Mouse (Mus musculus) lung, postnatal 0 days (tissue): ENCODE results near the gene Rbfox1. TPM values are rescaled to one million over a fixed set of nuclear protein-coding genes. Genes with fewer than 3 reads are reported as not detected.

Source experiments
- ATAC-seq: fragments of 200-750 bp; cut with Nextera tagmentation; 2 replicates; pipeline ENCODE4 v1.8.0; 2017; ENCODE audit warnings: moderate library complexity
- DNase-seq: peaks from one replicate; pipeline ENCODE4 v3.0.0-alpha.2; 2016; ENCODE audit warnings: low spot score
- H3K27ac ChIP-seq: fragments of 300-500 bp; sonication (generic); 2 replicates; pipeline ENCODE4 v1.5.1; 2014; ENCODE audit warnings: antibody characterized with exemption, mild to moderate bottlenecking, low read length, mixed read lengths
- H3K27me3 ChIP-seq: fragments of 300-500 bp; sonication (generic); replicated peaks from 2 replicates; pipeline ENCODE4 v1.6.1; 2014; ENCODE audit warnings: low read length, mixed read lengths; ENCODE audit not compliant: insufficient read depth
- H3K36me3 ChIP-seq: fragments of 300-500 bp; sonication (generic); 2 replicates; pipeline ENCODE4 v1.6.1; 2014; ENCODE audit warnings: low read length, mixed read lengths; ENCODE audit not compliant: insufficient read depth
- H3K4me1 ChIP-seq: fragments of 300-500 bp; sonication (generic); 2 replicates; pipeline ENCODE4 v1.6.1; 2014; ENCODE audit warnings: antibody characterized with exemption, low read depth, low read length, mixed read lengths; ENCODE audit not compliant: insufficient read depth
- H3K4me2 ChIP-seq: fragments of 300-500 bp; sonication (generic); replicated peaks from 2 replicates; pipeline ENCODE4 v1.6.1; 2014; ENCODE audit warnings: low read depth, mild to moderate bottlenecking, low read length, moderate library complexity, mixed read lengths
- H3K4me3 ChIP-seq: fragments of 300-500 bp; sonication (generic); 2 replicates; pipeline ENCODE4 v1.5.1; 2014; ENCODE audit warnings: low read depth, low read length
- H3K9ac ChIP-seq: fragments of 300-500 bp; sonication (generic); replicated peaks from 2 replicates; pipeline ENCODE4 v1.6.1; 2014; ENCODE audit warnings: low read depth, mild to moderate bottlenecking
- H3K9me3 ChIP-seq: fragments of 300-500 bp; sonication (generic); 2 replicates; pipeline ENCODE4 v1.6.1; 2016; ENCODE audit warnings: low read length, mixed read lengths
- CTCF ChIP-seq: IDR thresholded peaks from 2 replicates; pipeline ENCODE4 v1.5.1; 2016; ENCODE audit warnings: antibody characterized with exemption, mild to moderate bottlenecking
- EP300 ChIP-seq: IDR thresholded peaks from 2 replicates; pipeline ENCODE4 v1.6.1; 2016; ENCODE audit warnings: antibody characterized with exemption, mild to moderate bottlenecking, control low read depth
- WGBS: fragments of 180-500 bp; shearing (Covaris S2); extraction: QIAGEN DNeasy Blood & Tissue Kit; methylation state at CpG from one replicate; pipeline ENCODE4 v1.1.7; 2014; 5-methylcytosine and 5-hydroxymethylcytosine counted together
- polyA plus RNA-seq: library from polyadenylated mRNA; unstranded; fragments of >200 nt; fragmentation: Nextera tagmentation; extraction: Ambion mirVana; gene quantifications from 2 replicates; pipeline ENCODE4 v1.2.1, GENCODE M21; 2015

Gene Rbfox1
- polyA plus RNA-seq, 1 experiment from 2014 or later, result 0.25 TPM

DNA sequence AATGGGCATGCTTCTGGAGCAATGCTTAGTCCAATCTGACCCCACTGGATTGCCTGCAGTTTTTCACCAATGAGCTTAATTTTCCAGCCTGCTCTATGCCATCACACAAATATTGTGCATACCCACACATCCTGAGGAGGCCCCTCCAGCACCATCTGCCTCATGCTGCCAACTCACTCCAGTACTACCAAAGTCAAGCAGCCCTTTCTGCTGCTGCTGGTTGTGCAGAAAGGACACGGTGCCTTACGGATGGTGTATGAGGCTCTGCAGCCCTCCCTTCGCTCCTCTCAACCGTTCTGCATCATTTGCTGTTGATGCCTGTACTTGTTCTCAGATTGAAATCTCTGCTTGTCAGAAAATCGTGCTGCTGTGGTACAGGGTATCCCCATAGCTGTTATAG, 468.0 kb downstream of the Rbfox1 start:
- no peak overlapping the region for H3K27ac ChIP-seq
- H3K36me3 ChIP-seq, result no peaks in the 10 kb centered on the region
- 76% methylated on average over 5 of the region's 5 CpGs for WGBS
- no peak for DNase-seq
- no peak overlapping the region for H3K4me2 ChIP-seq
- no peak overlapping the region for H3K9ac ChIP-seq
- H3K27me3 ChIP-seq, result peaks cover 11% of the 10 kb centered on the region
- no peaks in the 10 kb centered on the region for H3K4me1 ChIP-seq
- TF ChIP-seq CTCF (no peak), EP300 (no peak)
- H3K9me3 ChIP-seq, result no peaks in the 10 kb centered on the region
- H3K4me3 ChIP-seq, result no peak overlapping the region
- ATAC-seq, result no peak

DNA sequence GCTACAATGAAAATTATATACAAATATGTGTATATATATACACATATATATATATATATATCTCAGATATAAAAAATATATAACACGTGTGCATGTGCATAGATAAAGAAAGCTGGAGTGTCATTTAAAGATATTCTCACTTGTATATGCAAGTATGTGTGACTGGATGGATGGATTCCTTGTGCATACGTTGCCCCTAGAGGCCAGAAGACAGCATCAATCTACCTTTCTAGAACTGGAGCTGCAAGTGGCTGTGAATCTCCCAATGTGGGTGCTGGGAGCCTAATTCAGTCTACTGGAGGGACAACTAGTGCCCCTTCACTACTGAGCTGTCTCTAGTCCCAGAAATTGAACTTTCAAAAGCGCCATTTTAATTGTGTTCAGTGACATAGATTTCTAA, 471.8 kb downstream of the Rbfox1 start:
- 57% methylated on average over 3 of the region's 3 CpGs for whole genome bisulfite sequencing
- H3K27me3 ChIP-seq, result no peaks in the 10 kb centered on the region
- H3K4me1 ChIP-seq, result no peaks in the 10 kb centered on the region
- no peak overlapping the region for H3K4me2 ChIP-seq
- ATAC-seq (no peak), DNase-seq (no peak)
- TF ChIP-seq CTCF (no peak), EP300 (no peak)
- H3K36me3 ChIP-seq, result no peaks in the 10 kb centered on the region
- no peaks in the 10 kb centered on the region for H3K9me3 ChIP-seq
- no peak overlapping the region for H3K9ac ChIP-seq
- no peak overlapping the region for H3K27ac ChIP-seq
- no peak overlapping the region for H3K4me3 ChIP-seq

DNA sequence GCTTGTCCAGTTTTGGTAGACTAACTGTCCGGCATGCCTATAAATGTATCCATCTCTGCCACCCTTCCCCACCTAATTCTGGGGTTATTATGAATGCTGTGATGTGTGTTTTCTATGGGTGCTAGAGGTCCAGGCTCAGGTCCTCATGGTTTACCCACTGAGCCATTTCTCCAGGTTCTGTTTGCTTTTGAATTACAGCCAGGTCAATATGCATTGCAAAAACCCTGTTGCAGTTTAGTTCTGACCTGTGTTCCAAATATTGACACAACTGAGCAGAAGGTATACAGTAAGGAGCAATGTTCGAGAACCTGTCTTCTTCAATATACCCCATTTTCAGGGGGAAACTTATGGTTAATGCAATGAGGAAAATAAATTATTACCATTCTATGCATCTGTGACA, 480.6 kb downstream of the Rbfox1 start:
- H3K36me3 ChIP-seq, result no peaks in the 10 kb centered on the region
- ATAC-seq (no peak), DNase-seq (no peak)
- no peak overlapping the region for H3K4me3 ChIP-seq
- TF ChIP-seq EP300 (no peak), CTCF (no peak)
- WGBS, result 71% methylated on average over 2 of the region's 2 CpGs
- no peak overlapping the region for H3K27ac ChIP-seq
- H3K9me3 ChIP-seq, result no peaks in the 10 kb centered on the region
- H3K9ac ChIP-seq, result no peak overlapping the region
- H3K27me3 ChIP-seq, result no peaks in the 10 kb centered on the region
- H3K4me2 ChIP-seq, result no peak overlapping the region
- no peaks in the 10 kb centered on the region for H3K4me1 ChIP-seq

DNA sequence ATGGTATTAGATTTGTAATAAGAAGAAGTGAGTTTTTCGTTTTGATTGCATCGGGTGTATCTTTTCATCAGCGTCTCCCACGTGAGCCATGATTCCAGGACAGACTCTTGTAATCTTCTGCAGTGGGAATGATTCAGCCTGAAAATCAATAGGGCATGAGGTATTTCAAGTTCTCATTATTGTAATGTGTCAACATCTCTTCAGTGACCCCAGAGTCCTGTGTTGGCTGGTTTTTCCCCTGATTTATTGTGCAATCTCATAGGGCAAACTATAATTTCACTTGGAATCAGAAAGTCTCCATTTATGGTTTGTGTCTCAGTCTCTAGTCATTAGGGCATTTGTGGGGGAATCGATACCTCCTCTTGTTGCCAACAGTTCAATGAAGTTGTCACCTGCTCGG, 481.5 kb downstream of the Rbfox1 start:
- Histone ChIP-seq H3K27ac (no peak overlapping the region), H3K36me3 (no peaks in the 10 kb centered on the region), H3K9me3 (no peaks in the 10 kb centered on the region), H3K4me2 (no peak overlapping the region), H3K4me3 (no peak overlapping the region), H3K4me1 (no peaks in the 10 kb centered on the region), H3K9ac (no peak overlapping the region), H3K27me3 (no peaks in the 10 kb centered on the region)
- ATAC-seq, result no peak
- 81% methylated on average over 6 of the region's 6 CpGs for WGBS
- DNase-seq, result no peak
- TF ChIP-seq EP300 (no peak), CTCF (no peak)

DNA sequence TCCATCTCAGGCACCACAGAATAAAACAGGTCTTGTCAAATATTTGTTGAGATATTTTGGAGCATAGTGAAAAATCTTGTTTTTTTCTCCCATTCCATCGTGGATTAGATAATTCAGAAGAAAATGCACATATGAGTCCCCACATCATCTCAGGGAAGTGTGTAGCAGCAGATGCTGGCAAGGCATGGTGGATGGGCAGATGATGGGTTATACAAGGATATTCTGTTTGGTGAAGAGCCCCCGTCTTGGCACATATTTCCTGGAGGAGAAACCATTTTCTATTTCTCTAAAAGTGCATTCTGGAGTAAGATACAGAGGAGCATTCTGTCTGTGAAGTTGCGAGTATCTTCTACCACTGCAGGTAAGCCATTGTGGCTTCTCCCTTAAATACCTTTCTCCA, 495.8 kb downstream of the Rbfox1 start:
- TF ChIP-seq EP300 (no peak), CTCF (no peak)
- Histone ChIP-seq H3K27me3 (no peaks in the 10 kb centered on the region), H3K36me3 (no peaks in the 10 kb centered on the region), H3K4me3 (no peak overlapping the region), H3K4me2 (no peak overlapping the region), H3K9me3 (no peaks in the 10 kb centered on the region), H3K27ac (no peak overlapping the region), H3K9ac (no peak overlapping the region), H3K4me1 (no peaks in the 10 kb centered on the region)
- DNase-seq (no peak), ATAC-seq (no peak)
- 72% methylated on average over 3 of the region's 3 CpGs for WGBS

DNA sequence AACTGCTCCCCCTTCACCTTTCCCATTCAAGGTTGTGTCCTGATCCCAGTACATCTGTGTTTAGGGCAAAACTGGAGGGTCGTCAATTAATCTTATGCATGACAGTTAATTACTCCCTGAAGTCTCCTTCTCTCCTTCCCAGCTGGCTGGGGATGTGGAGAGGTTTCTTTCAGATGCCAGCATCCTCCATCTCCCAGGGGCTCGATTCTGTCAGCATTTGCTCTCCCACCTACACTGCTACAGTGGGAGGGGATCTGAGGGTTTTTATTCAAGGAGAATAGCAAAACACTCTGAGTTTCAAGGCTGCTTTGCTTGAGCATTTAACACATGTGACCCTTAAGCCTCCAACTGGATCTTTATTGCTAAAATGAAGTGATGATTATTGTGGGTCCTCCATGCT, 496.4 kb downstream of the Rbfox1 start:
- H3K4me3 ChIP-seq, result no peak overlapping the region
- H3K27me3 ChIP-seq, result no peaks in the 10 kb centered on the region
- no peak for ATAC-seq
- TF ChIP-seq CTCF, result no peak
- no peak for TF ChIP-seq EP300
- no peak overlapping the region for H3K4me2 ChIP-seq
- no peak for DNase-seq
- no peak overlapping the region for H3K27ac ChIP-seq
- H3K36me3 ChIP-seq, result no peaks in the 10 kb centered on the region
- H3K4me1 ChIP-seq, result no peaks in the 10 kb centered on the region
- WGBS, result 44% methylated on average over 2 of the region's 2 CpGs
- no peaks in the 10 kb centered on the region for H3K9me3 ChIP-seq
- no peak overlapping the region for H3K9ac ChIP-seq

DNA sequence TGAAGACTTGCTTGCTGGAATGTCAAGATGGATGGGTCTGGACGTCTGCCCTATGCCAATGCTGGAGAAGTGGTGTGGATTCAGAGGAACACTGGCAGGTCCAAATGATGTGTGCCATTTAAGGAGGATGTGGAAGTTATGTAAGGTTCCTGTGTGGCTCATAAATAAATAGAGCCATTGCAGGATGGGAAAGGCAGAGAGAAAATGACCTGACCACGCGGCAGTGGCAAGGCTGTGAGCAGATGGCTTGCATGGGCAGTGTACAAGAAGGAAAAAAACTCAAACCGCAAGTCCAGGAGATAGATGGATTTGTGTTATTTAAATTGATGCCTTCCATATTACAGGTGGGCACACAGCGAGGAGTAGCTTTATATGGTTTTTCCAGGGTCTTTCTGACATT, 497.6 kb downstream of the Rbfox1 start:
- TF ChIP-seq EP300 (no peak), CTCF (no peak)
- no peak for ATAC-seq

More for the DNA sequence above, 497.6 kb downstream of the Rbfox1 start:
- 79% methylated on average over 5 of the region's 5 CpGs for WGBS
- no peak overlapping the region for H3K9ac ChIP-seq
- no peaks in the 10 kb centered on the region for H3K36me3 ChIP-seq
- no peak overlapping the region for H3K4me3 ChIP-seq
- H3K9me3 ChIP-seq, result no peaks in the 10 kb centered on the region
- no peak overlapping the region for H3K27ac ChIP-seq
- no peak for DNase-seq
- no peaks in the 10 kb centered on the region for H3K4me1 ChIP-seq
- H3K27me3 ChIP-seq, result no peaks in the 10 kb centered on the region
- H3K4me2 ChIP-seq, result no peak overlapping the region
